Mouse (Mus musculus): ENCODE data around the gene Tmcc1. TPM values are rescaled to one million over a fixed set of nuclear protein-coding genes. Genes with fewer than 3 reads are reported as not detected.

Gene Tmcc1
- total RNA-seq, 2 experiments from 2014 or later: 79.8 to 99.8 TPM

DNA sequence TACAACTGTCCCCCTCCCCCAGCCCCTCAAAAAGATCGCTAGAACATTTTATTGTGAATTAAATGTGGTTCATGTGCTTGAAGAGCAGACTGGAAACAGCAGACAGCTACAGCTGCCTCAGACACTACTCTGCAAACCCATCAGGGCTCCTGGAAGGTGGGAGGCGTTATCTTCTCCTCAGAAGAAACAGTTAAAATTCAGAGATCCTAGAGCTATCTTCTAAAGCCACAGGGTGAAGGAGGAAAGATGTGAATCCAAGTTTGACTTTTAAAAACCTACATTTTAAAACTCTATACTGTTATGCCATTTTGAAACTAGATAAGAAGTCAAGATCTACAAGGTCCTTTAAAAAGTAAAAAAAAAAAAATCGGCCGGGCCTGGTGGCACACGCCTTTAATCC lies 162.2 kb downstream of the Tmcc1 start:
- no peak for ATAC-seq (ENCODE audit: poor library complexity, severe bottlenecking)

DNA sequence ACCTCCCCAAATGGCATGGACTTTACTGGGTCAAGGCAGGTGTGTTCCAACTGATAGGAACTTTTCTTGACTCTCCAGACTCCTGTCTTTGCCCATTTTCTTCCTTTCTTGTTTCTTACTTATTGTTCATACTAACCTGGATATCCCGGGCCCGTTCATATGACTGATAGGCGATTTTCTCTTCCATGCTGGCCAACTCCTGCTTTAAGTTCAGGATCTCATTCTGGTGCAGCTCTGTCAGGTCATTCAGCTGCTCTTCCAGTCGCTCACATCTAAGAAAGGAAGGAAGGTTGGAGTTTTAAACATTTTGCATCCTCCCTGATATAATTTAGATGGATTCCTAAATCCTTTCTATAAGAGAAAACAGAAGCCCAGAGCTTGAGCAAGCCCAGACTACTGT lies 168.6 kb downstream of the Tmcc1 start:
- ATAC-seq (ENCODE audit: poor library complexity, severe bottlenecking): no peak

DNA sequence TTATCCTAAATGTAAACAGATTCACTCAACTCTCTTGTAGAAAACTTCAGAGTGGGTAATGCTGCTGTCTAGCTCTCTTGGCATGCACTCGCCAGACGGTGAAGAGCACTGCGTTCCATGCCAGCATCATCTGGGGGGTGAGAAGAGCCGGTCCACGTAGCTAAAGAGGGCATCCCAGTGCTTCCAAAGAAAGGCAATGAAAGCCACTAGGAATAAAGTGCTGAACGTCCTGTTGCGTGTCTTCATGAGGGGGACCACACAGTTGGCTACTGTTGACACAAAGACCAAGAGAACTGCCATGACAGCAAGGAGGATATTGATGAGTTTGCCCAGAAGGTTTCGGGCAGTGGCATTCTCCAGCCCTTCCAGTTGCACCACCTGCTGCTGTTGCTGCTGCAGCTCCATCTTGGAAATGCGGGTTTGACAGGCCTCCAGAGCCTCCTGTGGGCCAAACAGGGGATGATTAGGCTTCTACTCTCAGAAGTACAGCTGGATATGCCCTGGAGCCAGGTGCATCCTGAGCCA lies 171.3 kb downstream of the Tmcc1 start:
- peak; percentile 33; the same call in 1 of the 2 replicates for ATAC-seq (ENCODE audit: poor library complexity, severe bottlenecking)

DNA sequence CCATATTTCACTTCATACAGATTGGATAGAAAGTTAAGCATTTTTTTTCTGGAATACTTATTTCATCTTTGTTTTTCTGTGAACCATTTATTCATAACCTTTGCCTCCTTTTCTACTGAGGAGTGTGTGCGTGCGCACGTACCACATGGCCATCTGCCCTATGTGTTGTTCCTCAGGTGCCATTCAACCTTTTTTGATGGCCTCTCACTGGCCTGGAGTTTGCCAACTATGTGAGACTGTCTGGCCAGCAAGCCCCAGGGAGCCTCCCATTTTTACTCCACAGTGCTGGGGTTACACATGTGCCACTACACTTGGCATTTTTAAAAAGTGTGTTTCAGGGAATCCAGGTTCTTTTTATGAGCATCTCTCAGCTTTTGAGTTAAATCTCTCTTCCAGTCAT lies 177.4 kb downstream of the Tmcc1 start:
- ATAC-seq (ENCODE audit: poor library complexity, severe bottlenecking): no peak

DNA sequence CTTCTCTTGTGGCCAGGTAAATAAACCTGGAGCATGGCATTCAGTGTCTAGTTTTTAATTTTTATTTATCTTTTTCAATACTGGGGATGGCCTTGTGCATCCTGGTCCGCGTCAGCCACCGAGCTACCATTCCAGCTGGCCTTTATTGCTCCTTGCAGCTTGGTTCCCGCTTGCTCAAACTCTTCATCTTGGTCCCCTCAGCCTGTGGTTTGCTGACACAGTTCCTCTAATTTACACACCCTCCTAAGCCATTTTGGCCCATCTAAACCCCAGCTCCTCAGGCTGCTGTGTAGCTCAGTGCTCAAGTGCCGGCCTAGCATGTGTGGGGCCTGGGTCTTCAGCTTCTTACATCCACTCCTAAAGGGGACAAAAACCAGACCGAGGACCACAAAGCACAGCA lies 179.2 kb downstream of the Tmcc1 start:
- ATAC-seq (ENCODE audit: poor library complexity, severe bottlenecking): peak; percentile 66

DNA sequence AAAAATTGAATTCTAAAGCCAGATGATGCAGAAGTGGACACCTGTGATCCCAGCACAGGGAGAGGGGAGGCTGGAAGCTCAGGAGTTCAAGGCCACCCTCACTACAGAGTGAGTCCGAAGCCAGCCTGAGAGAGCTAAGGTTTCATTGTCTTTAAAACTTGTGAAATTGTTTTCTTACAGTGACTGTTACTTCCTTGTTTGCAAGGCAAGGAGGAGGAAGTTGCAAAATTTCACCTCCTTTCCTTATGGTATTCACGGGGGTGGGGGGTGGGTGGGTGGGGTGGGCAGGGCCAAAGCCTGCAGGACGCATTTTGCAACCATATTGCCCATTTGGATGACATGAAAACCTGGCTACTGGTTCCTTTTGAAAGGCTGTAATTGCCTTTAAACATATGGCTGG lies 179.6 kb downstream of the Tmcc1 start:
- ATAC-seq (ENCODE audit: poor library complexity, severe bottlenecking): peak; percentile 77

DNA sequence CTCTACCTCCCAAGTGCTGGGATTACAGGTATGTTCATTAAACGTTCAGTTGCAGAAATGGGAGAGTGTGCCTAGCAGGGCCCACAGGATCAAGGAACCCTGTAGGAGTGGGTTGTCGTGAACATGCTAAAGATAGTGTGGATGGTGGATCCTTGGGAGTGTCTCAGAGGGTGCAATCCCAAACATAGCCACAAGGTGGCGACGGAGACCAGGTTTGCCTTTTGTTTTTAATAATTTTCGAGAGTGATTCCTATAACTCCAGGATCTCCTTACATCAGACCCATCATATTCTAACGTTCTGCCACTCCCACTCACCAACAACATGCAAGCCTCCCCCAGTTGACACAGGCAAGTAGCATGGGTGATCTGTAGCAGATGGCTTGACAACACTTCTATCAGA lies 182.7 kb downstream of the Tmcc1 start:
- peak; percentile 43 for ATAC-seq (ENCODE audit: poor library complexity, severe bottlenecking)

DNA sequence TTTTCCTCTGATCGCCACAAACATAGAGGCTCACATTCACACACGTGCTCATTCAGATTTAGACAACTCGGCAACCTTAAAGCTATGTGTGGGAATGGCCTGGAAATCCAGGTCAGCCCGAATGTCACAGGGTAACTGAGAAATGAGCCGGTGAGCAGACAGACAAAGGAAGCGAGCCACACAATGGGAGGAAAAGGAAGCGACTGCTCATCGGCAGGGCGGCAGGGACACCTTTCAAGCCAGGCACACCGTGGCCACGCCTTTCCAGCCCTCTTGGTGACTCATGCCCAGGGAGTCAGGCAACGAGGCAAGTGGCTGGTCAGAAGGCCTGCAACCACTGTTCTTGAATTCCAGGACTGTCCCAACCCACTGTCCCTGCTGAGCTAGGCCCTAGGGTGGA lies 183.9 kb downstream of the Tmcc1 start:
- ATAC-seq (ENCODE audit: poor library complexity, severe bottlenecking): no peak

DNA sequence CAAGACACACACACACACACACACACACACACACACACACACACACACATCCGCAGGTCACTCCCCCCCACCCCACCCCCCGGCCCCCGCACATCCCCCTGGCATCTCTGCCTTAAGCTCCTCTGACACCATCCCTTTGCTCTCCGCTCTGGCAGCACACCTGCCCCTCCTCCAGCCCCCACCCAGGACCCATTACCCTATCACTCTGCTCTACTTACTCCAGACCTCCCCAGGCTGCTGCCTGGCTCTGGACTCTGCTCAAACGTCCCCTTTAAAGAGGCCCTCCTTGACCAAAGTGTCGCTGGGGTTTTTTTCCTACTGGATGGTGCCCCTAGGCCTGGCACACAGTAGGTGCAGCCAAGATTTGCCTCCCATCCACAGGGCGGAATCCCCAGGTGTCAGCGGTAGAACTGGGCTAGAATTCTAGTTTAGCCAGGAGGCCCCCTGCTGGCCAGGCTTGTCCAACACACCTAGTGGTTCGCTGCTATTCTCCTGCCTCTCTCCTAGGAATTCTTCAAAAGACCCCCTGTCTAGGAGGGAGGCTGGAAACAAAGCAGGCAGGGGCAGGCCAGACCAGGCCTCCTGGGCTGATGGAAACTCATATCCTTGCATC lies 185.6 kb downstream of the Tmcc1 start:
- ATAC-seq (ENCODE audit: poor library complexity, severe bottlenecking): peak; percentile 39

DNA sequence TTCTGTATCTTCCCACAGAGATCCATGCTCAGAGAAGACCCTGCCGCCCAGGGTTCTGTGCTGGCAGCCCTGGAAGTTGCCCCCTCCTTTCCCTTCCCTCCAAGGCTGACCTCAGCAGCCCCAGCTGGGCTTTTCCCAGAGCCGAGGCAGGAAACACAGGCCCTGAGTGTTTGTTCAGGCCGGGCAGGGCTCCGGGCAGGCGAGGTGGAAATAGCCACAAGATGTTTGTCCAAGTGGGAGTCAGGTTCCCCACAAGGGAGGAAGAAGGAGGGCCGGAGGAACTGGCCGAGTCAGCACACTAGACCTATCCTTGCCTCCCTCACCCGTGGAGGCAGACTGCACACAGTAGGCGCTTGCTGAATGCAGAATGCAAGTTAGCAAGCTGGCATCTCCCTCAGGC lies 186.6 kb downstream of the Tmcc1 start:
- no peak for ATAC-seq (ENCODE audit: poor library complexity, severe bottlenecking)

DNA sequence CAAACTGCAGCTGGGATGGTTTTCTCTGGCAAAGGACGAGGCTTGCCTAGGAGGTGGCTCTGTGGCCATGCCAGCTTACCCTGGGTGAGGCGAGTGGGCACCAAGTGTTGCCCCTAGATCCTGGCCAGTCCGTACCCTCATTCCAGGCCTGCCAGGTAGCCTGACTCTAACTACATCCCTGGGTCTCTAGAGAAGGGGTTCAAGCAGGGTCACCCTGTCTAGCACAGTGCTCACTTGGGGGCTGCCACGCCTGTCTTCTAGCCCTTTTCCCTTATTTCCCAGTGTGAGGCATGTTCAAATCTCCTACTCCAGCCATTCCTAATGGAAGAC lies 187.4 kb downstream of the Tmcc1 start:
- no peak for ATAC-seq (ENCODE audit: poor library complexity, severe bottlenecking)

DNA sequence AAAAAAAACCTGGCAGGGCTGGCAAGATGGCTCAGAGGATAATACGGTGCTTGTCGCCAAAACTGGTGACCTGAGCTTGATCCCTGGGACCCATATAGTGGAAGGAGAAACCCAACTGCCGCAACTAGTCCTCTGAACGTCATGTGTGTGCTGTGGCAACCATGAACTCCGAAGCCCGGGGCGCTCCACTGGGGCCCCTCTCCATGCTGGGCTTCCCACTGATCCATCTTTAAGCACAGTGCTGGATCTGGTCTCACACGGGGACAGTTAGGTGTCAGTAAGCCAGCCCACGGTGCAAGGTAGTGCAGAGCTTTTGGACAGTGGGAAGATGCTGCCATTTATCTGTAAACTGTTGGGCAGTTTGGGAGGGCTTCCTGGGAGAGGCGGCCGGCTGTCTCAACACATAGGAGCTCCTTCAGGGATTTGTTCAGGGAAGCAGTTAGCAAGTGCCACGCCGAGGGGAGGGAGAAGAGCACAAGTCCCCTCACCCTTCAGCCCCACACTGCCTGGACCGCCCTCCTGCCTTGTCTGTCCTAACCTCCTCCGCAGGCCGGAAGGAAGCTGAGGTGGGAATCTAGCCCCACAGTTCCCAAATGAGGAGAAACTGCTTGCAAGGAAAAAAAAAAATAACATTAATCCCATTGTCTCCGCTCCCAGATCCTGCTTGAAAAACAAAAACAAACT lies 187.9 kb downstream of the Tmcc1 start:
- ATAC-seq (ENCODE audit: poor library complexity, severe bottlenecking): no peak

DNA sequence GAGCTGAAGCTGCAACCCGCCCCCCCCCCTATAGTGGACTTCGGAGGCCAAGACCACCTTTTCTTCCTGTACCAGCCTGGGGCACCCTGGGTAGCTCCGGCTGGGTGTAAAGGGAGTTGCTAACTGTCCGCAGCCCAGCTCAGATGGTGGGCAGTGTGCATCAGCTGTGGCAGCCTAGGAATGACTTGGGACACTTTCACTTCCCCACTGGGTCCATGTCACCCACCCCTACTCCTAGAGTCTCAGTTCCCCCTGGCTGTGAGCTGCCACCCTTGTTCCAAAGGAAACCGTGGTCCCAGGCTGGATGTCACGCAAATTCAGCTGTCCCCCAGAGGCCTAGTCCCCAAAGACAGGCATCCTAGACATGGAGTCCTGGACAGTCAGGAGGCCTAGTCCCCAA lies 188.6 kb downstream of the Tmcc1 start:
- ATAC-seq (ENCODE audit: poor library complexity, severe bottlenecking): peak; percentile 79

DNA sequence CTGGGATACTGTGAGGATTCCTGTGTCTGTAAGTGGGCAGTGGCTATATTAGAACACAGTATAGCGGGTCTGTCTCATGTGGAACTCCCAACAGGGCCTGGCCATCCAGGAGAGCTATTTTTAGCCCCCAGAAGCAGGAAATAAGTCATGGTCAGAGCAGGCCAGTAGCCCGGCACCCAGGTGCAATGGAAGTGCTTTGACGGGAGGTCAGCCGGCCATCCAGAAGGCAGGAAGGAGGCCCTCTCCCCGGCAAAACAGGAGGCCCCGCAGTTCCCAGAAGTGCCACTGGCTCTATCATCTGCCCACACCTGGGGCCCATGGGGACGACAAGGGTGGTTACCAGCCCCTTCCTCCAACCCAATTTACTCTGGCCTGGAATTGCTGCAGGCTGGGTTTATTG lies 189.2 kb downstream of the Tmcc1 start:
- no peak for ATAC-seq (ENCODE audit: poor library complexity, severe bottlenecking)

DNA sequence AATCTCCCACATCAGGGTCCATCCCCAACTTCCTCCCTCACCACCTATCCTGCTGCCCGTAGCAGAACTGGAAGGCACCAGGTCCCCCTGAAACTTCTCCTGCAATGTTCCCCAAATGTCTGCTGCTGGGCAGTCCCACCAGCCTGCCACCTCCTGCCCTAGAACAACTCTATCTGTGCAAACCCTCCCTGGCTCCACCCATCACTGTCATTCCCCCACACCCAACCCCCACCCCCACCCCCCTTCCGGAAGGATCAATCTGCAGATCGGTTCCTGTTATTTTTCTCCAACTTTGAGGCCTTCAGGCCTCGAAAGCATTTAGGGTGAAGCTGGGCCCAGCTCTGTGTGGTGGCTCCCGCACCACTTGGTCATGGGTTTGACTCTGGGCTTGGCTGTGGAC lies 189.8 kb downstream of the Tmcc1 start:
- peak; percentile 67 for ATAC-seq (ENCODE audit: poor library complexity, severe bottlenecking)

DNA sequence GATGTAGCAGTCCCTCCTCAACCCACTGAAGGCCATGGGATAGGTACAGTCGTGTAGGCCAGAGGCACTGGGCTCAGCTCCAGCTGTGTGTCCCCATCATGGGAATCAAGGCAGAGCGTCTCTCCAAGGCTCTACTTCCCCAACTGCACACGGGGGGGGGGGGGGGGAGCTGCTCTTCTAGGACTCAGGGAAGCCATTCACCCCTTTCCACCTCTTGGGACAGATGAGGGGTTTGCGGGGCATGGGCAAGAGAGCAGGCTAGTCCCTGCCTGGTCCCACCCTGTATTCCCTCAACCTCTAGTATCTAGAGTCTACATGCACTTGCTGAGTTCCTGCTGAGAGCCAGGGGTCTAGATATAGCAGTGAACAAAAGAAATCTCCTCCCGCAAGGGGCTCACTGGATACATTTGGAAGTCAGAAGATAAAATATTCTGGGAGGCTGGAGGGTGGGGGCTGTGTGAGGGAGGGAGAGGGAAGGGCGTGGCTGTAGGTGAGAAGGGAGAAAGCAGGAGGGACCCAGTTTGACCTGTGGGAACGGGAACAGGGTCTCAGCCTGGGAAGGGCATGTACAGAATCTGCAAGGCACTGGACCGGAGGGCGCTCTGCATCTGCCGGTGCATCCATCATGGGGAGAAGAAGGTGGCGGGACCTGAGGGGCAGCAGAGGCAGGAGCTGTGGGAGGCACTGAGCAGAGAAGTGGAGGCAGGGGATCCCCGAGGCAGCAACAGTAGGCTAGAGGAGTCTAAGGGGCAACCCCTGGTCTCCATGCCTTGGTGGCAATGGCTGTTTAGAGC lies 190.8 kb downstream of the Tmcc1 start:
- no peak for ATAC-seq (ENCODE audit: poor library complexity, severe bottlenecking)

DNA sequence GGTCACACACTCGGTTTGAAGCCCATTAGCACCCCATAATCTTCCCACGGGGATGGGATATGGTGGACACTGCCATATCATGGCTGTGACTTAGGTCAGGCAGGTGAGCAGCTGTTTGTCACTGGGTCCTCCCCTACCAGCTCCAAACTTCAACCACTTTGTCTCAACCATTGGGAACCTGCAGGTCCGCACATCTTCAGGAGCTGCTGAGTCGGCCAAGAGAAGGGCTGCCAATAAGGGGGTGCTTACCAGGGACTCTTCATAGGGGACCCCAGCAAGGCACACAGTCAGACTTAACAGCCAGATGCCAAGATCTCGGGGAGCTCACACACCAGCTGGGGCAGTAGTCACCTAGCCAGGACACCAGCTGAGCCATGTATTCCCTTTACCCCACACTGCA lies 192.4 kb downstream of the Tmcc1 start:
- no peak for ATAC-seq (ENCODE audit: poor library complexity, severe bottlenecking)

DNA sequence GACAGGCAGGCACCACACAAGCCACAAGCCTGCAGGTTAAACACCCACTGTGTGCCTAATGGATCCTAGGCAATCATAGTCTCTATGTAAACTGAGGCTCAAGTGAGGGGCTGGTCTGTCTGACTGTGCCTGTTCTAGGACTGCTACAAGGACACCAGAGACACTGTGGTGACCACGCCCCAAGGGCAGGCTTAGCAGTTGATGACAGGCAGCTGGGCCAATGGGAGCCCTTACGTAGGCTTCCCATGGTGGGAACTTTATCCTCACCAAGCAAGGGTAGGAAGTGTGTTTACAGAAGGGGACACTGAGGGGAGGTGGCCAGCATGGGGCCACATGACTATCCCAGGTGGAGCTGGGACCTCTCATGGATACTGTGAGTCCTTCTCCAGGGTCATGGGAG lies 194.1 kb downstream of the Tmcc1 start:
- ATAC-seq (ENCODE audit: poor library complexity, severe bottlenecking): no peak

DNA sequence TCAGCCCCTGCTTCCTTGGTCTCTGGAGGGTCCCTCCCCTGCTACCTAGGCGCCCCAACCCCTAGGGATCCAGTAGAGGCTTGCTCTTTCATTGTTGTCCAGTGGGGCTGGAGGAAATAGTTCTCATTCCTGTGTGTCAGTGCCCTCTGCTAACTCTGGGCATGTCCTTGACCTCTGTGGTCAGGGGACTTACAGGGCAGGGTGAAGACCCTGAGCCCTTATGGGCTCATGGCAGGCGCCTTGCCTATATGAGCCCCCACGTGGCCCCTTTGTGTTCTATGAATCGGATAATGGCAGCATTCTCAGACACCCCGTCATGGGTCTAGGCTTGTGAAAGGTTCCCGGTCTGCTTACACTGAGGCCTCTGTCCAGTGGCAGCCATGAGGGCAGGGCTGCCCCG lies 194.5 kb downstream of the Tmcc1 start:
- ATAC-seq (ENCODE audit: poor library complexity, severe bottlenecking): no peak

DNA sequence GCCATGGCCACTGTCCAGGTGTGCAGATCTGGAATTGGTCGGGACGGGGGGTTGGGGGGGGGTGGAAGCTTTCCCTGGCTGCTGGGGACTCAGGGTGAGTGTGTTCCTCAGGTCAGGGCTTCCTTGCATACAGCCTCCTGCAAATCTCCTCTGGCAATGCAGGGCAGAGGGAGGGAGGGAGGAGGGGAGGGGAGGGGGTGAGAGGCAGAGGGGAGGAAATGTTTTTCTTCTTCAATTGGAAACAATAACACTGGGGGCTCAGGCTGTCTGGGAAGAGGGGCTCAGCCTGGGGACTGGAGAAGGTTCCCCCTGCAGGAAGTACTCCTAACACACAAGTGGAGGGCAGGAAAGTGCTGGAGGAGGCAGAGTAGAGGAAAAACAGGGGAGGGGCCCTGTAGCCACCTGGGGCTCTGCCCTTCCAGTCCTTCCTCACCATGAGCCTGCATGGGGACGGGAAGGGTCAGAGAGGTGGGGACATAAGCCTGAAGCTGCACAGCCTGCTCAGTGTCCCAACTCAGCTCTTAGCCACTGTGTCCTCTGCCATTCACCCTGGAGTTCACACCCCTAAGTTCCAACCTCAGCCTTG lies 195.5 kb downstream of the Tmcc1 start:
- no peak for ATAC-seq (ENCODE audit: poor library complexity, severe bottlenecking)

DNA sequence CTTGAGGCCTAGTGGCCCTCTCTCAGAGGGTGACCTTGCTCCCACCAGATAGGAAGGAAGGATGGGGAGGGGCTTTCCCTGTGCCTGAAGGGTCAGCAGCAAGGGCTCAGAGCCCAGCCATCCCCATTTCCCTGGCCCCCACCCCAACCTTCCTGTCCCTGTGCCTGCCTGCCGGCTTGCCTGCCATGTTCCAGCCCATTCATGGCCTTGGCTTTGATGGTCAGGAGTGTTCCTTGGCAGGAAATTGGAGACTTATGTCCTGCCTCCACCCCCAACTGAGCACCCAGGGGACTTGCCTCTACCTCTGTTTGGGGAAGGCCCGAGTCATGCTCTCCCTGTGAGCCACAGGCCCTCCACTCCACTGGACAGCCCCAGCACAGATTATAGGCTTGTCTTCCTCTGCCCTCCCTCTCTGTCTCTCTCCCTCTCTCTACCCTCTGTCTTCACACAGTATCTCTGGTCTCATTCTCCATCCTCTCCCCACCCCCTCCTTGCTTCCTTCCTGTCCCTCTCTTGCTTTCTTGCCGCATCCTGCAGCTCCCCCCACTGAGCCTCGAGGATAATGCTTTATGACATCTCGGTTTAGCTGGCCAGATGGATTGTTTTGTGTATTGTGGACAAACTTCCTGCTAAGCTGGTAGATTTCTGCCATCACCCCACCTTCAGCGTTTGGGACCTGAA lies 197.0 kb downstream of the Tmcc1 start:
- no peak for ATAC-seq (ENCODE audit: poor library complexity, severe bottlenecking)

All from megakaryocyte, adult 5-6 weeks (primary cell).